Mouse (Mus musculus): ENCODE results near the gene Gle1. TPM values are rescaled to one million over a fixed set of nuclear protein-coding genes. Genes with fewer than 3 reads are reported as not detected.

Gene Gle1
- polyA plus RNA-seq, 1 experiment from 2014 or later, result 61.3 TPM

GRCm38 (mm10) chr2:29967768-29968167 is 32.5 kb downstream of the Gle1 start:
- H3K27ac ChIP-seq, result peak overlapping the region; percentile 71

GRCm38 (mm10) chr2:29968638-29969037 is 33.4 kb downstream of the Gle1 start:
- WGBS, result 43% methylated on average over 5 of the region's 5 CpGs
- no peak overlapping the region for H3K27ac ChIP-seq
- peaks cover 50% of the 10 kb centered on the region for H3K4me1 ChIP-seq
- no peaks in the 10 kb centered on the region for H3K27me3 ChIP-seq (ENCODE audit: insufficient read depth, poor library complexity, severe bottlenecking)
- H3K9me3 ChIP-seq, result no peaks in the 10 kb centered on the region
- DNase-seq (ENCODE audit: low spot score), result no peak
- peaks cover 35% of the 10 kb centered on the region for H3K36me3 ChIP-seq
- H3K4me3 ChIP-seq, result no peak overlapping the region

More at GRCm38 (mm10) chr2:29967768-29968167, 32.5 kb downstream of the Gle1 start:
- no peaks in the 10 kb centered on the region for H3K9me3 ChIP-seq
- WGBS, result 25% methylated on average over 5 of the region's 5 CpGs
- H3K27me3 ChIP-seq (ENCODE audit: insufficient read depth, poor library complexity, severe bottlenecking), result no peaks in the 10 kb centered on the region
- peaks cover 32% of the 10 kb centered on the region for H3K36me3 ChIP-seq
- H3K4me1 ChIP-seq, result peaks cover 47% of the 10 kb centered on the region
- H3K4me3 ChIP-seq, result peak overlapping the region; percentile 85
- DNase-seq (ENCODE audit: low spot score), result peak; percentile 88

GRCm38 (mm10) chr2:29971838-29972635 is 36.8 kb downstream of the Gle1 start:
- H3K36me3 ChIP-seq, result peaks cover 51% of the 10 kb centered on the region
- H3K27me3 ChIP-seq (ENCODE audit: insufficient read depth, poor library complexity, severe bottlenecking), result no peaks in the 10 kb centered on the region
- H3K9me3 ChIP-seq, result no peaks in the 10 kb centered on the region
- no peak overlapping the region for H3K4me3 ChIP-seq
- WGBS, result 57% methylated on average over 9 of the region's 9 CpGs
- H3K27ac ChIP-seq, result no peak overlapping the region
- peaks cover 36% of the 10 kb centered on the region for H3K4me1 ChIP-seq
- DNase-seq (ENCODE audit: low spot score), result no peak

GRCm38 (mm10) chr2:29973525-29973924 is 38.3 kb downstream of the Gle1 start:
- peaks cover 48% of the 10 kb centered on the region for H3K36me3 ChIP-seq

GRCm38 (mm10) chr2:29977307-29977706 is 42.1 kb downstream of the Gle1 start:
- Histone ChIP-seq H3K36me3 (peaks cover 67% of the 10 kb centered on the region), H3K4me3 (no peak overlapping the region), H3K9me3 (no peaks in the 10 kb centered on the region), H3K4me1 (peaks cover 8% of the 10 kb centered on the region; the same call in 1 of the 2 replicates), H3K27ac (no peak overlapping the region), H3K27me3 (ENCODE audit: insufficient read depth, poor library complexity, severe bottlenecking) (no peaks in the 10 kb centered on the region)
- no peak for DNase-seq (ENCODE audit: low spot score)

More at GRCm38 (mm10) chr2:29973525-29973924, 38.3 kb downstream of the Gle1 start:
- Histone ChIP-seq H3K9me3 (no peaks in the 10 kb centered on the region), H3K4me1 (peaks cover 22% of the 10 kb centered on the region), H3K27me3 (ENCODE audit: insufficient read depth, poor library complexity, severe bottlenecking) (no peaks in the 10 kb centered on the region), H3K4me3 (no peak overlapping the region), H3K27ac (no peak overlapping the region)
- DNase-seq (ENCODE audit: low spot score), result no peak
- WGBS, result 22% methylated on average over 2 of the region's 2 CpGs

GRCm38 (mm10) chr2:29980661-29981060 is 45.4 kb downstream of the Gle1 start:
- H3K27me3 ChIP-seq (ENCODE audit: insufficient read depth, poor library complexity, severe bottlenecking), result no peaks in the 10 kb centered on the region
- H3K4me3 ChIP-seq, result no peak overlapping the region
- H3K36me3 ChIP-seq, result peaks cover 82% of the 10 kb centered on the region
- no peaks in the 10 kb centered on the region for H3K4me1 ChIP-seq
- no peaks in the 10 kb centered on the region for H3K9me3 ChIP-seq
- WGBS, result 77% methylated on average over 1 of the region's 1 CpGs
- DNase-seq (ENCODE audit: low spot score), result no peak
- H3K27ac ChIP-seq, result no peak overlapping the region

- no peaks in the 10 kb centered on the region for H3K4me1 ChIP-seq
- DNase-seq (ENCODE audit: low spot score), result no peak
- H3K27ac ChIP-seq, result no peak overlapping the region
- no peaks in the 10 kb centered on the region for H3K27me3 ChIP-seq (ENCODE audit: insufficient read depth, poor library complexity, severe bottlenecking)
- WGBS, result 63% methylated on average over 2 of the region's 2 CpGs
- H3K4me3 ChIP-seq, result no peak overlapping the region
- peaks cover 100% of the 10 kb centered on the region for H3K36me3 ChIP-seq
- no peaks in the 10 kb centered on the region for H3K9me3 ChIP-seq
Measured at GRCm38 (mm10) chr2:29991962-29992361, 56.7 kb downstream of the Gle1 start.

- WGBS, result 62% methylated on average over 1 of the region's 1 CpGs
- no peak for DNase-seq (ENCODE audit: low spot score)
- no peaks in the 10 kb centered on the region for H3K27me3 ChIP-seq (ENCODE audit: insufficient read depth, poor library complexity, severe bottlenecking)
- no peak overlapping the region for H3K4me3 ChIP-seq
- H3K36me3 ChIP-seq, result peaks cover 100% of the 10 kb centered on the region
- H3K27ac ChIP-seq, result no peak overlapping the region
- H3K4me1 ChIP-seq, result no peaks in the 10 kb centered on the region
- no peaks in the 10 kb centered on the region for H3K9me3 ChIP-seq
Measured at GRCm38 (mm10) chr2:30009101-30009500, 73.9 kb downstream of the Gle1 start.

Small RNAs within 50 kb of the gene (microRNA-seq; reads per million reads assigned to microRNA genes)
- not detected for gene Mir6997

Other genes starting within 250 kb of the Gle1 start
- 0.28 TPM in 1 of 2 replicates, not detected in the other for gene Gm13420, start 183.7 kb upstream of the Gle1 start, polyA plus RNA-seq (2016; fragmentation: Nextera tagmentation; extraction: Ambion mirVana)
- not detected in 2 replicates for gene Gm13547, start 176.1 kb upstream of the Gle1 start, polyA plus RNA-seq (2016; fragmentation: Nextera tagmentation; extraction: Ambion mirVana)
- 34.6 and 34.8 TPM in 2 replicates for gene Coq4, start 147.9 kb upstream of the Gle1 start, polyA plus RNA-seq (2016; fragmentation: Nextera tagmentation; extraction: Ambion mirVana)
- 33.5 and 43.1 TPM in 2 replicates for gene Trub2, start 146.9 kb upstream of the Gle1 start, polyA plus RNA-seq (2016; fragmentation: Nextera tagmentation; extraction: Ambion mirVana)
- gene Slc27a4, start 132.8 kb upstream of the Gle1 start, polyA plus RNA-seq (2016; fragmentation: Nextera tagmentation; extraction: Ambion mirVana), result 8.4 and 9.5 TPM in 2 replicates
- gene Urm1, start 115.4 kb upstream of the Gle1 start, polyA plus RNA-seq (2016; fragmentation: Nextera tagmentation; extraction: Ambion mirVana), result 18.4 and 19.1 TPM in 2 replicates
- 22.8 and 26.7 TPM in 2 replicates for gene Cercam, start 66.3 kb upstream of the Gle1 start, polyA plus RNA-seq (2016; fragmentation: Nextera tagmentation; extraction: Ambion mirVana)
- gene Odf2, start 46.2 kb upstream of the Gle1 start, polyA plus RNA-seq (2016; fragmentation: Nextera tagmentation; extraction: Ambion mirVana), result 77.8 and 82.6 TPM in 2 replicates
- gene Sptan1, start 30.1 kb downstream of the Gle1 start, polyA plus RNA-seq (2016; fragmentation: Nextera tagmentation; extraction: Ambion mirVana), result 103 and 116 TPM in 2 replicates
- 17.7 and 22.3 TPM in 2 replicates for gene Wdr34, start 113.5 kb downstream of the Gle1 start, polyA plus RNA-seq (2016; fragmentation: Nextera tagmentation; extraction: Ambion mirVana)
- gene Set, start 122.0 kb downstream of the Gle1 start, polyA plus RNA-seq (2016; fragmentation: Nextera tagmentation; extraction: Ambion mirVana), result 341 and 570 TPM in 2 replicates
- 13.8 and 17.7 TPM in 2 replicates for gene Pkn3, start 142.3 kb downstream of the Gle1 start, polyA plus RNA-seq (2016; fragmentation: Nextera tagmentation; extraction: Ambion mirVana)
- gene Zdhhc12, start 158.2 kb downstream of the Gle1 start, polyA plus RNA-seq (2016; fragmentation: Nextera tagmentation; extraction: Ambion mirVana), result 65.5 and 66.2 TPM in 2 replicates
- 5.9 and 7.2 TPM in 2 replicates for gene Zer1, start 189.2 kb downstream of the Gle1 start, polyA plus RNA-seq (2016; fragmentation: Nextera tagmentation; extraction: Ambion mirVana)
- gene Tbc1d13, start 198.3 kb downstream of the Gle1 start, polyA plus RNA-seq (2016; fragmentation: Nextera tagmentation; extraction: Ambion mirVana), result 3.9 and 6.8 TPM in 2 replicates
- gene Endog, start 236.1 kb downstream of the Gle1 start, polyA plus RNA-seq (2016; fragmentation: Nextera tagmentation; extraction: Ambion mirVana), result 31.3 and 32.5 TPM in 2 replicates
- gene Spout1, start 243.0 kb downstream of the Gle1 start, polyA plus RNA-seq (2016; fragmentation: Nextera tagmentation; extraction: Ambion mirVana), result 52.1 and 72.0 TPM in 2 replicates

Data from heart, embryonic 10.5 days (tissue).